Mouse (Mus musculus): ENCODE results near the gene S100a13. TPM values are rescaled to one million over a fixed set of nuclear protein-coding genes. Genes with fewer than 3 reads are reported as not detected.

S100a13 gene
- total RNA-seq (2017) = 111 to 176 TPM (median 141 TPM) in 3 replicates

- ATAC-seq (replicated peaks; ENCODE audit: insufficient number of reproducible peaks, low FRiP score, low TSS enrichment, poor library complexity, severe bottlenecking) = peak; percentile 48
Measured at GRCm38 (mm10) chr3:90513796-90514590, at the start of gene S100a13, which contains the start of gene S100a1. S100a13 (plus strand) TSS chr3:90514435. S100a1 (minus strand) TSS chr3:90514392.

GRCm38 (mm10) chr3:90464552-90465080 lies 49.6 kb upstream of the S100a13 start:
- ATAC-seq (replicated peaks; ENCODE audit: insufficient number of reproducible peaks, low FRiP score, low TSS enrichment, poor library complexity, severe bottlenecking) = no peak

- no peak for ATAC-seq (replicated peaks; ENCODE audit: insufficient number of reproducible peaks, low FRiP score, low TSS enrichment, poor library complexity, severe bottlenecking)
Measured at GRCm38 (mm10) chr3:90465081-90465685, 49.1 kb upstream of the S100a13 start.

- peak; percentile 19; the same call in 1 of the 2 replicates for ATAC-seq (replicated peaks; ENCODE audit: insufficient number of reproducible peaks, low FRiP score, low TSS enrichment, poor library complexity, severe bottlenecking)
Measured at GRCm38 (mm10) chr3:90465686-90466310, 48.4 kb upstream of the S100a13 start, which contains the start of gene Npr1. Npr1 (minus strand) TSS chr3:90465866.

GRCm38 (mm10) chr3:90466311-90466766 lies 47.9 kb upstream of the S100a13 start:
- 0 out of 2 replicates have a peak, but pooled peaks have one; percentile 23 for ATAC-seq (replicated peaks; ENCODE audit: insufficient number of reproducible peaks, low FRiP score, low TSS enrichment, poor library complexity, severe bottlenecking)

GRCm38 (mm10) chr3:90467618-90468300 lies 46.5 kb upstream of the S100a13 start:
- no peak for ATAC-seq (replicated peaks; ENCODE audit: insufficient number of reproducible peaks, low FRiP score, low TSS enrichment, poor library complexity, severe bottlenecking)

- ATAC-seq (replicated peaks; ENCODE audit: insufficient number of reproducible peaks, low FRiP score, low TSS enrichment, poor library complexity, severe bottlenecking) = no peak
Measured at GRCm38 (mm10) chr3:90472213-90472612, 42.0 kb upstream of the S100a13 start.

GRCm38 (mm10) chr3:90475151-90475830 lies 38.9 kb upstream of the S100a13 start:
- ATAC-seq (replicated peaks; ENCODE audit: insufficient number of reproducible peaks, low FRiP score, low TSS enrichment, poor library complexity, severe bottlenecking) = no peak

- peak; percentile 97 for ATAC-seq (replicated peaks; ENCODE audit: insufficient number of reproducible peaks, low FRiP score, low TSS enrichment, poor library complexity, severe bottlenecking)
Measured at GRCm38 (mm10) chr3:90475831-90476611, 38.2 kb upstream of the S100a13 start, which contains the start of gene Ilf2. Ilf2 (plus strand) TSS chr3:90476126.

GRCm38 (mm10) chr3:90486998-90487397 lies 27.2 kb upstream of the S100a13 start:
- no peak for ATAC-seq (replicated peaks; ENCODE audit: insufficient number of reproducible peaks, low FRiP score, low TSS enrichment, poor library complexity, severe bottlenecking)

- ATAC-seq (replicated peaks; ENCODE audit: insufficient number of reproducible peaks, low FRiP score, low TSS enrichment, poor library complexity, severe bottlenecking) = no peak
Measured at GRCm38 (mm10) chr3:90488576-90488975, 25.7 kb upstream of the S100a13 start.

- ATAC-seq (replicated peaks; ENCODE audit: insufficient number of reproducible peaks, low FRiP score, low TSS enrichment, poor library complexity, severe bottlenecking) = peak; percentile 95
Measured at GRCm38 (mm10) chr3:90490696-90491256, 23.5 kb upstream of the S100a13 start, which contains the start of gene Snapin. Snapin (minus strand) TSS chr3:90491033.

- 0 out of 2 replicates have a peak, but pooled peaks have one; percentile 16 for ATAC-seq (replicated peaks; ENCODE audit: insufficient number of reproducible peaks, low FRiP score, low TSS enrichment, poor library complexity, severe bottlenecking)
Measured at GRCm38 (mm10) chr3:90491350-90491749, 22.9 kb upstream of the S100a13 start.

- no peak for ATAC-seq (replicated peaks; ENCODE audit: insufficient number of reproducible peaks, low FRiP score, low TSS enrichment, poor library complexity, severe bottlenecking)
Measured at GRCm38 (mm10) chr3:90493831-90494540, 20.2 kb upstream of the S100a13 start.

- ATAC-seq (replicated peaks; ENCODE audit: insufficient number of reproducible peaks, low FRiP score, low TSS enrichment, poor library complexity, severe bottlenecking) = no peak
Measured at GRCm38 (mm10) chr3:90495850-90496525, 18.2 kb upstream of the S100a13 start.

GRCm38 (mm10) chr3:90497597-90497996 lies 16.6 kb upstream of the S100a13 start:
- ATAC-seq (replicated peaks; ENCODE audit: insufficient number of reproducible peaks, low FRiP score, low TSS enrichment, poor library complexity, severe bottlenecking) = no peak

All from monocyte, adult 5-6 weeks (primary cell).